ENCODE assay signal across 26 mouse cellular contexts in the genomic region with DNA sequence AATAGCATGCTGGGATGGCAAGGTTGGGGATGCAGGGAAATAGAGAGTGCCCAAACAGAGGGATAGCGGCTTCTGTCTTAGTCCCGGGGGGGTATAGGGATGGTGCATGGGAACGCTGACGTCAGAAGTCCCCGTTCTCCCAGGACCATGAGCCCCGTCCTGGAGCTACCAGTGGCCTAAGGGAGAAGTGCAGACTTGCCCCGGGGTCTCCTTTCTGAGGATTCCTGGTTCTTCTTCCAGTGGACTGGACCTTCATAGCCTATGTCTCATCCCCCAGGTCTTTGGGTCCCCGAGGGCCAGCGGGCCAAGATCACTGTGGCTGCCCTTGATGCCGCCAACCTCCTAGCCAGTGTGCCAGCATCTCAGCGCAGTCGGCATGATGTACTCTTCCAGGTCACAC. TPM values are rescaled to one million over a fixed set of nuclear protein-coding genes. Genes with fewer than 3 reads are reported as not detected.
A peak's percentile ranks its signal among the peaks of the same experiment; 100 is the strongest.
DNase-seq lines count a peak whose midpoint lies in the region; TF ChIP-seq lines count a peak whose summit lies in the region.
"Had no signal": no experiment of that assay in that cellular context is flagged by ENCODE, and none has a peak within 500 bp of the region (broad histone marks: within the 10 kb centered on the region; RNA-seq: fewer than 3 reads in every experiment).

No protein-coding gene starts in this region.

- H3K4me3 ChIP-seq in E14TG2a.4 (replicated peaks; ENCODE audit: low read length), result peak overlapping the region; percentile 39
- no peak overlapping the region for H3K4me3 ChIP-seq in limb, embryonic 10.5 days
- H3K4me3 ChIP-seq: embryonic facial prominence, embryonic 12.5 days; forebrain, embryonic 13.5 days; forebrain, embryonic 15.5 days had no signal

- peak; percentile 92 for DNase-seq in heart, adult 11 months
- DNase-seq in heart, postnatal 4 days, result no peak
- no peak for DNase-seq in limb, embryonic 10.5 days (ENCODE audit: low spot score)
- DNase-seq in lung, adult 18-20 months, result no peak
- no peak for DNase-seq in heart, adult 8-10 months (ENCODE audit: low spot score)
- DNase-seq: adrenal gland, adult 2 months; adrenal gland, postnatal 10 days; adrenal gland, postnatal 25 days; B cell, adult 2 months; cerebellum, adult 11 months; cerebellum, adult 18-20 months; cerebellum, adult 9-10 months; cerebellum, postnatal 10 days; cerebellum, postnatal 36 days; embryo, embryonic 11 days; forebrain, postnatal 0 days had no signal

- TF ChIP-seq CTCF in E14TG2a.4 (conservative IDR thresholded peaks at IDR 0.05; ENCODE audit: low read length), result no peak

- peaks cover 58% of the 10 kb centered on the region for H3K27me3 ChIP-seq in E14TG2a.4 (ENCODE audit: insufficient read depth, low read length)
- peaks cover 13% of the 10 kb centered on the region for H3K27me3 ChIP-seq in limb, embryonic 10.5 days (ENCODE audit: low read depth, poor library complexity, severe bottlenecking)
- H3K27me3 ChIP-seq: embryonic facial prominence, embryonic 12.5 days; forebrain, embryonic 15.5 days had no signal

- H3K36me3 ChIP-seq in E14TG2a.4 (ENCODE audit: insufficient read depth, low read length), result no peaks in the 10 kb centered on the region
- H3K36me3 ChIP-seq in limb, embryonic 10.5 days, result no peaks in the 10 kb centered on the region
- H3K36me3 ChIP-seq: embryonic facial prominence, embryonic 12.5 days; forebrain, embryonic 15.5 days had no signal

- peak overlapping the region; percentile 43; the same call in 1 of the 2 replicates for H3K27ac ChIP-seq in limb, embryonic 10.5 days
- H3K27ac ChIP-seq: embryonic facial prominence, embryonic 12.5 days; forebrain, embryonic 13.5 days; forebrain, embryonic 15.5 days had no signal

- H3K9me3 ChIP-seq in E14TG2a.4 (ENCODE audit: low read length), result no peaks in the 10 kb centered on the region
- H3K9me3 ChIP-seq in limb, embryonic 10.5 days (replicated peaks), result no peaks in the 10 kb centered on the region
- H3K9me3 ChIP-seq: embryonic facial prominence, embryonic 12.5 days; forebrain, embryonic 13.5 days; forebrain, embryonic 15.5 days had no signal

- peaks cover 75% of the 10 kb centered on the region for H3K4me1 ChIP-seq in E14TG2a.4 (replicated peaks; ENCODE audit: low read depth, low read length)
- peaks cover 47% of the 10 kb centered on the region for H3K4me1 ChIP-seq in limb, embryonic 10.5 days

- WGBS in limb, embryonic 10.5 days, result 92% methylated on average over 12 of the region's 12 CpGs

RNA-seq across cellular contexts. Expression of gene Snx33, which starts 31.4 kb away (rescaled TPM):
- 10 to 100 TPM; 11.7 to 13.9 TPM for total RNA-seq in heart, postnatal 4 days (2021)
- polyA plus RNA-seq in limb, embryonic 10.5 days (2016; fragmentation: Nextera tagmentation; extraction: Ambion mirVana), result 9.3 and 11.6 TPM in 2 replicates
- 10 to 100 TPM in 1 of 4 experiments, 1 to 10 TPM in 3; 7.3 to 10.3 (median 8.4) TPM for total RNA-seq in heart, adult 8-10 months (2022)

RNA-seq across cellular contexts. Expression of gene Cspg4, which starts 31.9 kb away (rescaled TPM):
- total RNA-seq in heart, postnatal 4 days (2021), result 10 to 100 TPM; 55.6 to 56.6 TPM
- 2.1 and 5.0 TPM in 2 replicates for polyA plus RNA-seq in limb, embryonic 10.5 days (2016; fragmentation: Nextera tagmentation; extraction: Ambion mirVana)
- total RNA-seq in heart, adult 8-10 months (2022), result 10 to 100 TPM in 3 of 4 experiments, 1 to 10 TPM in 1; 9.4 to 14.7 (median 10.7) TPM
- total RNA-seq: common myeloid progenitor, adult 5-6 weeks had no signal
- polyA plus RNA-seq: CD4-positive, CD25-positive, alpha-beta regulatory T cell, adult 4 months had no signal

RNA-seq across cellular contexts. Expression of gene Odf3l1, which starts 32.3 kb away (rescaled TPM):
- under 1 TPM in 1 of 2 experiments, not detected in 1; 0.43 TPM for total RNA-seq in heart, postnatal 4 days (2021)
- 0.35 TPM in 1 of 2 replicates, not detected in the other for polyA plus RNA-seq in limb, embryonic 10.5 days (2016; fragmentation: Nextera tagmentation; extraction: Ambion mirVana)
- not detected for total RNA-seq in heart, adult 8-10 months (2022)
- total RNA-seq: CH12.LX; common myeloid progenitor, adult 5-6 weeks; ES-E14; forebrain, postnatal 0 days; MEL had no signal
- polyA plus RNA-seq: CD4-positive, CD25-positive, alpha-beta regulatory T cell, adult 4 months; forebrain, embryonic 11.5 days; forebrain, embryonic 13.5 days; forebrain, embryonic 15.5 days had no signal

RNA-seq across cellular contexts. Expression of gene Imp3, which starts 40.5 kb away (rescaled TPM):
- total RNA-seq in heart, postnatal 4 days (2021), result 10 to 100 TPM; 53.5 to 54.4 TPM
- 70.5 and 77.9 TPM in 2 replicates for polyA plus RNA-seq in limb, embryonic 10.5 days (2016; fragmentation: Nextera tagmentation; extraction: Ambion mirVana)
- total RNA-seq in heart, adult 8-10 months (2022), result 10 to 100 TPM; 58.6 to 70.1 (median 65.8) TPM

RNA-seq across cellular contexts. Expression of gene Snupn, which starts 53.9 kb away (rescaled TPM):
- total RNA-seq in heart, postnatal 4 days (2021), result 1 to 10 TPM; 8.6 to 9.1 TPM
- 27.0 and 31.6 TPM in 2 replicates for polyA plus RNA-seq in limb, embryonic 10.5 days (2016; fragmentation: Nextera tagmentation; extraction: Ambion mirVana)
- 10 to 100 TPM in 2 of 4 experiments, 1 to 10 TPM in 2; 9.1 to 11.4 (median 10.3) TPM for total RNA-seq in heart, adult 8-10 months (2022)
